Mouse (Mus musculus) spleen, postnatal 10 days (tissue): ENCODE measurements at regions not wholly inside any gene's neighbourhood (a gene's known extent, or its start where the extent isn't known, plus 50 kb on each side); places are given as distances from the start of the nearest gene placed in this dataset.

Source experiments
- DNase-seq, 2 experiments: peaks; one replicate each; pipeline ENCODE4 v3.0.0; 2021 to 2022; ENCODE audit warnings: low spot score in 2 of 2

- no peak for DNase-seq
Observed at GRCm38 (mm10) chr2:169450801-169451200, 136.7 kb downstream of the Gm11011 start.

DNA sequence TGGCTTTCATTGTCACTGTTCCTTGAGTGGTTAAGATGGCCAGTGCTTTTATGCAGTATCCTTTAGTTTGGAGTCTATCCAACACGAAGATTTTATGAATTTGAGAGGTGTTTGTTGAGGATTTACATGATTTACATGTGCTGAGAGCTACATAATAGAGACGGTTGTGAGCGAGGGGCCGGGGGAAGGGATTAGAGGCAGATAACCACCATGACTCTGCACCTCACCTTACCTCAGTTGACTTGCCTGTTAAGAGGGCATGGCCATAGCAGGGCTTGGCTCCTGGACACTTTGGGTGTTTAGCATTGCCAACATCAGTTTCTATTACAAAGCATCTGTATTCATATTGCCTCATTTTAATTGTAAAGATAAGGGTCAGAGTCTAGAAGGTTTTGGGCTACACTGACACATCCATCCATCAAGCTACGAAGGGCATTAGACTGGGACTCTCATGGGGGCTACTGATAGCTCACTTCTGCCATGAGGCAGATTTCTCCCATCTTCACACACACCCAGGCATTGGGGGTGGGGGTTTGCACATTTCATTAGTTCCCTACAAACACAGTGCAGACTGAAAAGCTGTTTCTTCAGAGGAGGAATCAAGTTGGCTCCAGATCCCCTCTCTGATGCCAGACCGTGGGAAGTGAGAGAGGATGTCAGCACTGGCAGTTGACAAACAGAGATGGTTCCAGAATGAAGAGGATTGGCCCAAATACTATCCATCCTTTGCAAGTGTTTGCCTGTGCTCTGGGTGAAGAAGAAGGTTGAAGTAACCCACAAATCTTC is 139.9 kb downstream of the Gm11011 start:
- DNase-seq = no peak

DNA sequence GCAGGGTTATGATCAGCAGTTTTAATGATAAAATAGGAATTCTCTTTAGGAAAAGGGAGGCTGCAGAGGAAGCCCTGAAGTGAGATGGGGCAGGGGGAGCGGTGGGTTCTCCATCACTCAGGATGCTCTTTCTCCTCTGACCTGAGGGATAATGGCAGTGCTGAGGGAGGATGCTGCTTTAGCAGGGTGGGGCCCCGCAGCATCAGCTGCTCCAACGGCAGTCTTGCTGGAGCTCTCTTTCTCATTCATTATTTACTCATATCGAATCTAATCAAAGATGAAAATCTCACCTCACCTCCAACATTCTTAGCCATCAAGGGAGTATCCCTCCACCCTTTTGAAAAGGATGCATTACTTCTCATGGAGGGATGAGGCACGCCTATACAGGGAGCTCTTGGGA is 141.7 kb downstream of the Gm11011 start:
- no peak for DNase-seq

- no peak for DNase-seq
Observed at GRCm38 (mm10) chr2:169445371-169445770, 142.2 kb downstream of the Gm11011 start.

DNA sequence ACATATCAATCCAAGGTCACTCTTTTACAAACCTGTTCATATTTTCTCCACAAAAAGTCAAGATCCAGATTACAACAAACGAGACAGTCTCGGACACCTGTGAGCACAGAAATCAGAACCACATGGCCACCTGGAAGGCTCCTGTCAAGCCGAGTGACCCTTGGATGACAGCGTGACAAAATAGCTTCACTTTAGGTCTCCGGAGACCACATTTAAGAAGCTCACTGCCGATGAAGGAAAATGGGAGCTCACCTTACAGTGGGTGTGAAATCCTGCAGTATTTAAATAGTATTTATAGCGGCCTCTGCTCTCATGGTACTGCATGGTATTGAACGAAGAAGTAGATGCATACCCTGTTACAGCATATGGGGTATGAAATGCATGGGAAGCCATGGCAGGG is 144.3 kb downstream of the Gm11011 start:
- no peak for DNase-seq

- no peak for DNase-seq
Observed at GRCm38 (mm10) chr2:169431516-169431915, 156.0 kb downstream of the Gm11011 start.

DNA sequence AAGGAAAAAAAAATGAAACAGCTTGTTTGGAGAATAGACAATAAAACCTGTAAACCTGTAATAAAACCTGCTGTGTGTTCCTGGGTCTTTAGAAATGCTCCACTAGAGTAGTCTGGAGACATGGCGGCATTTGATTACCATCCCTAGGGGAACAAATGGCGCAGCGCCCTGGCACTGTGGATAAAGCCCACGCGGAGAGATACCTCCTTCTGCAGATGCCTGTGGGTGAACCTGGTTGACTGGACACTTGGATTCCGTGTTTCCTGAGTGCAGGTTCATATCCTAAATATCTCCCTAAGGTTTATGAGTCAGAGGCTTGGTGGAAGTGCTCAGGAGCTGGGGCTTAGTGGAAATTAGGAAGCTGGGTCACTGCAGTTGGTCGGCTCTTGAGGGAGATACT is 158.1 kb downstream of the Gm11011 start:
- DNase-seq = no peak

GRCm38 (mm10) chr2:169424166-169424920 is 163.2 kb downstream of the Gm11011 start:
- no peak for DNase-seq

GRCm38 (mm10) chr2:169412361-169412760 is 175.2 kb downstream of the Gm11011 start:
- no peak for DNase-seq

DNA sequence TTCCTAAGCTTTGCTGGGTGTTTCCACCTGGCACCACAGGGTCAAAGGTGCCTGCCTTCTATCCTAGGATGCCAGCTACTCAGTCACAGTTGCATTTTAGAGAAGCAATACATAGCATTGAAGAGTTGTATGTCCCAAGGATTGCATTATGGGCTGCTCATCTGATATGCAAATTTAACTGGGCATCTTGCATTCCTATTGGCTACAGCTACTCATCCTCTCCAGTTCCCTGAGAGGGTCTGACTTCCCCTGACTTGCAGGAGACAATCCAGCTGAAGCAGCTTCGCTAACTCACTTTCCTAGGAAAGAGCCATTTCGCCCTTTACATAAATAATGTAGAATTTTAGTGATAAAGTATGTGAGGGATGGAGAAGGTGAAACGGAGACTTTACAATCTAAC is 177.5 kb downstream of the Gm11011 start:
- no peak for DNase-seq

DNA sequence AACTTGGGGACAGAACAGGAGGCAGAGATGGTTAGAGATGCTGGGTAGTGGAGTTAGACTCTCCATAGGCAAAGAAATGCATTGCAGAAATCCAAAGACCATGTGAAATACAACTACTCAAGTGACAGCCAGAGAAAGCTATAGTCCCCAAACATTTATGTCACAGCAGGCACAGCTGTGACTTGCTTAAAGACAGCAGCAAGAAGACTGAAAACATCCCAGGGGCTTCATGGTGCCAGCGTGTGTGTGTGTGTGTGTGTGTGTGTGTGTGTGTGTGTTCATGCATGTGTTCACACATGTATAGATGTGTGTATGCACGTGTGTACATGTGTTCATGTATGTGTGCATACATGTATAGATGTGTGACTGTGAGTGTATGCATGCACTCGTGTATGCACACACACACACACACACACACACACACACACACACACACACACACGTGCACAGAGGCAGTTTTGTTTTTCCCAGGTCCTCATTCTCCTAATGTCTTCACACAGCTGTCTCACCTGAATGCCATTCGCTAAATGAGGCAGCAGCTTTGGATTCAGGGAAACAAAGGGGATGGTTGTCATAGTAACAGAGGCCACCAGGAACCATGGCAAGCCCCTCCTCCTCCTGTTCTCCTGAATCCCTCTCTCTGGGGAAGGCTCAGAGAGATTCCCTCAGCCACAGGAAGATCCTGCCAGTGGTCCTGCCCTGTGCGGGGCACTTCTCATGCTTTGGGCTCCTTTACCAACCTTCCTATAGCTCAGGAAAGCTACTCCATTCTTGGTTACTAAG is 182.4 kb downstream of the Gm11011 start:
- DNase-seq = no peak

GRCm38 (mm10) chr2:169397758-169398157 is 189.8 kb downstream of the Gm11011 start:
- DNase-seq = no peak

GRCm38 (mm10) chr2:169397013-169397412 is 190.5 kb downstream of the Gm11011 start:
- DNase-seq = no peak

DNA sequence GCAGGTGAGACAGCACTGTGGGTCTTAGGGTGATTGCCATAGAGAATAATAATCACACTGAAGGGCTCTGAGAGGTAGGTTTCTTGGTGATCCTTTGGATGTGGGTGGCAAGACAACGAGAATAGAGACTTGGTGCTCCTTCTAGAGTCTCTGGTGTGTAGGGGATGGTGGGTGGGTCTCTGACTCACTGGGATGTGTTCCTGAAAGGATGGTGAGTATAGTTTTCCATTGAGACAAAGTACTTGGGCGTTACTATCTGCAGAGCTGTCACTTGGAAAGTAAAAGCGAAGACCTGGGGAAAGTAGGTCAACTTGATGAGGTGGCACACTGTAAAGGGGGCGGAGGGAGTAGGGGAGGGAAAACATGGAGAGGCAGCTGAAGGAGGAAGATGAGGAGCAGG is 191.3 kb downstream of the Gm11011 start:
- no peak for DNase-seq

DNA sequence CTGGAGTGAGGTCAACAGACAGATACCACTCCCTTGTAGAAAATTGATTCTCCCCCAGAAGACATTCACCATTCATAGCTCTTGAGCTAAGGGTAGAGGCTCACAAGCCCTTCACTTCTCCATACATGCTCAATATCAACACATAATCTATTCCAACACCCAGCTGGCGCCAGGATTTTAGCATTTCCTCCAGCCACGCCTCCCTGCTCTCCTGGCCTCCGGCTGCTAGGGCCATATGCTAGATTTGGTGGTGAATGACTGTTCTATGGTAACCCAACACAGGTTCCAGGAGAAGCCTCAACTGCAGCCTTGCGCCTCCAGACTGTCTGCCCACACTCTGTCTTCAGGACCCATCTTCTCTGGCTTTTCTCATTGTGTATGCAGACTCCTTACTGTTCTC is 197.9 kb downstream of the Gm11011 start:
- no peak for DNase-seq

GRCm38 (mm10) chr2:169388569-169388968 is 199.0 kb downstream of the Gm11011 start:
- DNase-seq = no peak

- DNase-seq = no peak
Observed at GRCm38 (mm10) chr2:169387765-169388518, 199.6 kb downstream of the Gm11011 start.

- DNase-seq = no peak
Observed at GRCm38 (mm10) chr2:169383701-169384100, 203.8 kb downstream of the Gm11011 start.

GRCm38 (mm10) chr2:169373069-169373468 is 214.5 kb downstream of the Gm11011 start:
- no peak for DNase-seq

GRCm38 (mm10) chr2:169365046-169365445 is 222.5 kb downstream of the Gm11011 start:
- no peak for DNase-seq

DNA sequence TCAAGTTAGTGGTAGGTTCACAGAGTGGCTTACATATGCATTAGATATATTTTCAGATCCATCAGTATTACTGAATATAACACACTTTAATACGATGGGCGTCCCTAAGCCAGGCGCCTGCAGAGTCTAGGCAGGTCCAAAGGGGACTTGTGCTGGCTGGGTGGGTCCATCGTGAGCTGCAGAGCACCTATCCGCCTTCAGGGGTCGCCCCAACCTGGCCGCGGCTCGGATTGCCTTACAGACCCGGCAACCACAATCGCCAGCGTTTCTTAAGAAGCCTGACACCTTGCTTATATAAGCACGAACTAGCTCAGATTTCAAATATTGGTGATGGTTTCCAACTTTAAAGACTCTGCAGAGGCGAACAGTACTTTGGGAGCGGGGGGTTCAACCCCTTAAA is 227.3 kb downstream of the Gm11011 start:
- DNase-seq = peak in 1 of 2 experiments; percentile 24

GRCm38 (mm10) chr2:169357400-169357799 is 230.1 kb downstream of the Gm11011 start:
- DNase-seq = no peak
